Mouse (Mus musculus): ENCODE results near the gene Sms. TPM values are rescaled to one million over a fixed set of nuclear protein-coding genes. Genes with fewer than 3 reads are reported as not detected.
A peak's percentile ranks its signal among the peaks of the same experiment; 100 is the strongest.

The Sms gene
- total RNA-seq, 1 experiment: 90.8 TPM

GRCm38 (mm10) chrX:157489871-157490721, 2.0 kb downstream of the Sms start:
- no peak for TF ChIP-seq MAFK (IDR thresholded peaks at IDR 0.05; ENCODE audit: insufficient read depth, low read depth, low read length)
- TF ChIP-seq ZNF384 (IDR thresholded peaks at IDR 0.05; ENCODE audit: low read depth, low read length): no peak
- no peak for TF ChIP-seq CHD2 (IDR thresholded peaks at IDR 0.05; ENCODE audit: low read depth, low read length)
- TF ChIP-seq ZC3H11A (IDR thresholded peaks at IDR 0.05; ENCODE audit: borderline replicate concordance, low read depth, low read length): no peak
- TF ChIP-seq HCFC1 (IDR thresholded peaks at IDR 0.05; ENCODE audit: borderline replicate concordance, insufficient read depth, low read length): no peak
- in situ Hi-C loops (cut with MboI; ENCODE audit: low sequenced_read_pairs in 2 of 2, unreplicated experiment in 2 of 2): no loop called here
- H3K36me3 ChIP-seq (ENCODE audit: control insufficient read depth, insufficient read depth, low read length, poor library complexity, severe bottlenecking): no peaks in the 10 kb centered on the region
- DNase-seq (ENCODE audit: low read depth, low spot score): peak; percentile 15
- 0 out of 4 replicates have a peak, but pooled peaks cover 1 to 3% of the 10 kb centered on the region in 2 experiments for H3K4me1 ChIP-seq (ENCODE audit: control insufficient read depth in 2 of 2, insufficient read depth in 2 of 2, low read length in 2 of 2, poor library complexity in 1 of 2)
- H3K9me3 ChIP-seq (ENCODE audit: control insufficient read depth, insufficient read depth, low read depth, low read length): no peaks in the 10 kb centered on the region
- peak overlapping the region; percentile 40; the same call in 1 of the 2 replicates for H3K27ac ChIP-seq (ENCODE audit: insufficient read depth, low read depth, low read length, poor library complexity, severe bottlenecking)
- peak overlapping the region; percentile 94; the same call in 1 of the 2 replicates for H3K9ac ChIP-seq (ENCODE audit: insufficient read depth, low read depth, low read length, poor library complexity, severe bottlenecking)
- peak overlapping the region; percentile 75 to 98 for H3K4me3 ChIP-seq (ENCODE audit: insufficient read depth in 1 of 2, low read depth in 1 of 2, low read length in 2 of 2, poor library complexity in 1 of 2, severe bottlenecking in 1 of 2)

- TF ChIP-seq ZNF384 (IDR thresholded peaks at IDR 0.05; ENCODE audit: low read depth, low read length) (no peak), ZC3H11A (IDR thresholded peaks at IDR 0.05; ENCODE audit: borderline replicate concordance, low read depth, low read length) (no peak), HCFC1 (IDR thresholded peaks at IDR 0.05; ENCODE audit: borderline replicate concordance, insufficient read depth, low read length) (no peak), MAFK (IDR thresholded peaks at IDR 0.05; ENCODE audit: insufficient read depth, low read depth, low read length) (no peak), CHD2 (IDR thresholded peaks at IDR 0.05; ENCODE audit: low read depth, low read length) (no peak)
- Histone ChIP-seq H3K36me3 (ENCODE audit: control insufficient read depth, insufficient read depth, low read length, poor library complexity, severe bottlenecking) (no peaks in the 10 kb centered on the region), H3K4me1 (ENCODE audit: control insufficient read depth in 2 of 2, insufficient read depth in 2 of 2, low read length in 2 of 2, poor library complexity in 1 of 2) (0 out of 4 replicates have a peak, but pooled peaks cover 1 to 3% of the 10 kb centered on the region in 2 experiments), H3K9ac (ENCODE audit: insufficient read depth, low read depth, low read length, poor library complexity, severe bottlenecking) (no peak overlapping the region), H3K4me3 (ENCODE audit: insufficient read depth in 1 of 2, low read depth in 1 of 2, low read length in 2 of 2, poor library complexity in 1 of 2, severe bottlenecking in 1 of 2) (peak overlapping the region in 1 of 2 experiments; percentile 8; a peak in 1 of 4 replicates), H3K9me3 (ENCODE audit: control insufficient read depth, insufficient read depth, low read depth, low read length) (no peaks in the 10 kb centered on the region), H3K27ac (ENCODE audit: insufficient read depth, low read depth, low read length, poor library complexity, severe bottlenecking) (no peak overlapping the region)
- in situ Hi-C loops (cut with MboI; ENCODE audit: low sequenced_read_pairs in 2 of 2, unreplicated experiment in 2 of 2): no loop called here
- DNase-seq (ENCODE audit: low read depth, low spot score): no peak
Observed at GRCm38 (mm10) chrX:157488831-157489230, 3.3 kb downstream of the Sms start.

- no peak overlapping the region; the same call in 1 of the 2 replicates for H3K9ac ChIP-seq (ENCODE audit: insufficient read depth, low read depth, low read length, poor library complexity, severe bottlenecking)
- H3K36me3 ChIP-seq (ENCODE audit: control insufficient read depth, insufficient read depth, low read length, poor library complexity, severe bottlenecking): no peaks in the 10 kb centered on the region
- TF ChIP-seq MAFK (IDR thresholded peaks at IDR 0.05; ENCODE audit: insufficient read depth, low read depth, low read length) (no peak), ZNF384 (IDR thresholded peaks at IDR 0.05; ENCODE audit: low read depth, low read length) (no peak), CHD2 (IDR thresholded peaks at IDR 0.05; ENCODE audit: low read depth, low read length) (no peak), ZC3H11A (IDR thresholded peaks at IDR 0.05; ENCODE audit: borderline replicate concordance, low read depth, low read length) (no peak), HCFC1 (IDR thresholded peaks at IDR 0.05; ENCODE audit: borderline replicate concordance, insufficient read depth, low read length) (no peak)
- H3K4me3 ChIP-seq (ENCODE audit: insufficient read depth in 1 of 2, low read depth in 1 of 2, low read length in 2 of 2, poor library complexity in 1 of 2, severe bottlenecking in 1 of 2): peak overlapping the region in 1 of 2 experiments; percentile 25; a peak in 1 of 4 replicates
- H3K9me3 ChIP-seq (ENCODE audit: control insufficient read depth, insufficient read depth, low read depth, low read length): no peaks in the 10 kb centered on the region
- in situ Hi-C loops (cut with MboI; ENCODE audit: low sequenced_read_pairs in 2 of 2, unreplicated experiment in 2 of 2): no loop called here
- 0 out of 4 replicates have a peak, but pooled peaks cover 0 to 1% of the 10 kb centered on the region in 2 experiments for H3K4me1 ChIP-seq (ENCODE audit: control insufficient read depth in 2 of 2, insufficient read depth in 2 of 2, low read length in 2 of 2, poor library complexity in 1 of 2)
- DNase-seq (ENCODE audit: low read depth, low spot score): no peak
- no peak overlapping the region for H3K27ac ChIP-seq (ENCODE audit: insufficient read depth, low read depth, low read length, poor library complexity, severe bottlenecking)
Observed at GRCm38 (mm10) chrX:157486765-157487164, 5.3 kb downstream of the Sms start.

GRCm38 (mm10) chrX:157482842-157483241, 9.2 kb downstream of the Sms start:
- H3K9me3 ChIP-seq (ENCODE audit: control insufficient read depth, insufficient read depth, low read depth, low read length): no peaks in the 10 kb centered on the region
- TF ChIP-seq ZNF384 (IDR thresholded peaks at IDR 0.05; ENCODE audit: low read depth, low read length) (no peak), ZC3H11A (IDR thresholded peaks at IDR 0.05; ENCODE audit: borderline replicate concordance, low read depth, low read length) (no peak), CHD2 (IDR thresholded peaks at IDR 0.05; ENCODE audit: low read depth, low read length) (no peak), HCFC1 (IDR thresholded peaks at IDR 0.05; ENCODE audit: borderline replicate concordance, insufficient read depth, low read length) (no peak), MAFK (IDR thresholded peaks at IDR 0.05; ENCODE audit: insufficient read depth, low read depth, low read length) (no peak)

More at GRCm38 (mm10) chrX:157482842-157483241, 9.2 kb downstream of the Sms start:
- Histone ChIP-seq H3K9ac (ENCODE audit: insufficient read depth, low read depth, low read length, poor library complexity, severe bottlenecking) (no peak overlapping the region), H3K27ac (ENCODE audit: insufficient read depth, low read depth, low read length, poor library complexity, severe bottlenecking) (no peak overlapping the region), H3K4me1 (ENCODE audit: control insufficient read depth in 2 of 2, insufficient read depth in 2 of 2, low read length in 2 of 2, poor library complexity in 1 of 2) (0 out of 4 replicates have a peak, but pooled peaks cover 0 to 1% of the 10 kb centered on the region in 2 experiments), H3K4me3 (ENCODE audit: insufficient read depth in 1 of 2, low read depth in 1 of 2, low read length in 2 of 2, poor library complexity in 1 of 2, severe bottlenecking in 1 of 2) (no peak overlapping the region), H3K36me3 (ENCODE audit: control insufficient read depth, insufficient read depth, low read length, poor library complexity, severe bottlenecking) (no peaks in the 10 kb centered on the region)
- in situ Hi-C loops (cut with MboI; ENCODE audit: low sequenced_read_pairs in 2 of 2, unreplicated experiment in 2 of 2): no loop called here
- DNase-seq (ENCODE audit: low read depth, low spot score): no peak

Data from ES-E14 (cell line).